Mouse (Mus musculus) heart, embryonic 12.5 days (tissue): Measurements from ENCODE around the gene Zfp593. TPM values are rescaled to one million over a fixed set of nuclear protein-coding genes. Genes with fewer than 3 reads are reported as not detected.

Source experiments
- ATAC-seq: fragments of 200-750 bp; cut with Nextera tagmentation; 2 replicates; pipeline ENCODE4 v1.8.0; 2017; ENCODE audit warnings: moderate TSS enrichment, moderate library complexity; ENCODE audit not compliant: insufficient number of reproducible peaks, low FRiP score
- H3K27ac ChIP-seq: fragments of 300-500 bp; sonication (generic); 2 replicates; pipeline ENCODE4 v1.5.1; 2016; ENCODE audit warnings: mild to moderate bottlenecking, moderate library complexity; ENCODE audit not compliant: poor library complexity, severe bottlenecking
- H3K27me3 ChIP-seq: fragments of 300-500 bp; sonication (generic); replicated peaks from 2 replicates; pipeline ENCODE4 v1.6.1; 2016; ENCODE audit warnings: mild to moderate bottlenecking, moderate library complexity
- H3K36me3 ChIP-seq: fragments of 300-500 bp; sonication (generic); 2 replicates; pipeline ENCODE4 v1.6.1; 2016; ENCODE audit warnings: mild to moderate bottlenecking, moderate library complexity
- H3K4me1 ChIP-seq: fragments of 300-500 bp; sonication (generic); replicated peaks from 2 replicates; pipeline ENCODE4 v1.6.1; 2016; ENCODE audit warnings: mild to moderate bottlenecking
- H3K4me2 ChIP-seq: fragments of 300-500 bp; sonication (generic); 2 replicates; pipeline ENCODE4 v1.6.1; 2016; ENCODE audit warnings: mild to moderate bottlenecking, moderate library complexity
- H3K4me3 ChIP-seq: fragments of 300-500 bp; sonication (generic); 2 replicates; pipeline ENCODE4 v1.5.1; 2016; ENCODE audit warnings: mild to moderate bottlenecking
- H3K9ac ChIP-seq: fragments of 300-500 bp; sonication (generic); 2 replicates; pipeline ENCODE4 v1.6.1; 2016; ENCODE audit warnings: mild to moderate bottlenecking, moderate library complexity
- H3K9me3 ChIP-seq: fragments of 300-500 bp; sonication (generic); replicated peaks from 2 replicates; pipeline ENCODE4 v1.6.1; 2016; ENCODE audit warnings: mild to moderate bottlenecking, moderate library complexity
- WGBS: fragments of 180-500 bp; shearing (Covaris S2); methylation state at CpG from one replicate; pipeline ENCODE4 v1.1.7; 2016; 5-methylcytosine and 5-hydroxymethylcytosine counted together
- polyA plus RNA-seq: library from polyadenylated mRNA; unstranded; fragments of >200 nt; fragmentation: Nextera tagmentation; extraction: Ambion mirVana; gene quantifications from 2 replicates; pipeline ENCODE4 v1.2.1, GENCODE M21; 2016

Gene Zfp593
- polyA plus RNA-seq, 1 experiment from 2014 or later: 12.3 TPM

GRCm38 (mm10) chr4:134222793-134223600 is 22.4 kb downstream of the Zfp593 start:
- 57% methylated on average over 11 of the region's 11 CpGs for WGBS
- Histone ChIP-seq H3K27ac (no peak overlapping the region), H3K4me1 (no peaks in the 10 kb centered on the region), H3K9ac (no peak overlapping the region), H3K4me3 (no peak overlapping the region), H3K9me3 (no peaks in the 10 kb centered on the region), H3K4me2 (no peak overlapping the region), H3K36me3 (no peaks in the 10 kb centered on the region), H3K27me3 (0 out of 2 replicates have a peak, but pooled peaks cover 5% of the 10 kb centered on the region)
- ATAC-seq: no peak

GRCm38 (mm10) chr4:134206488-134207053 is 38.8 kb downstream of the Zfp593 start:
- ATAC-seq: no peak
- Histone ChIP-seq H3K27me3 (peaks cover 13% of the 10 kb centered on the region), H3K9me3 (no peaks in the 10 kb centered on the region), H3K27ac (no peak overlapping the region), H3K36me3 (no peaks in the 10 kb centered on the region), H3K4me2 (no peak overlapping the region), H3K9ac (no peak overlapping the region), H3K4me3 (no peak overlapping the region), H3K4me1 (peaks cover 9% of the 10 kb centered on the region)
- 61% methylated on average over 6 of the region's 6 CpGs for WGBS

- H3K36me3 ChIP-seq: no peaks in the 10 kb centered on the region
- WGBS: 77% methylated on average over 17 of the region's 17 CpGs
- peaks cover 2% of the 10 kb centered on the region; the same call in 1 of the 2 replicates for H3K27me3 ChIP-seq
- peaks cover 2% of the 10 kb centered on the region for H3K4me1 ChIP-seq
- H3K27ac ChIP-seq: no peak overlapping the region
- H3K9me3 ChIP-seq: no peaks in the 10 kb centered on the region
- no peak overlapping the region for H3K9ac ChIP-seq
- ATAC-seq: no peak
- H3K4me2 ChIP-seq: no peak overlapping the region
- no peak overlapping the region for H3K4me3 ChIP-seq
Measured at GRCm38 (mm10) chr4:134203340-134203896, 42.0 kb downstream of the Zfp593 start.

GRCm38 (mm10) chr4:134202904-134203303 is 42.5 kb downstream of the Zfp593 start, which contains the start of gene Gm7534:
TSS of gene Gm7534 (minus strand) at chr4:134203004.
- WGBS: 79% methylated on average over 4 of the region's 4 CpGs
- Histone ChIP-seq H3K4me3 (no peak within 1 kb of the TSS), H3K27ac (no peak within 1 kb of the TSS), H3K4me2 (no peak within 1 kb of the TSS), H3K9ac (no peak within 1 kb of the TSS), H3K27me3 (no peaks in the 10 kb centered on the region), H3K36me3 (no peaks in the 10 kb centered on the region), H3K4me1 (no peaks in the 10 kb centered on the region), H3K9me3 (no peaks in the 10 kb centered on the region)
- no peak for ATAC-seq

GRCm38 (mm10) chr4:134199371-134199770 is 46.0 kb downstream of the Zfp593 start:
- Histone ChIP-seq H3K4me2 (no peak overlapping the region), H3K9ac (no peak overlapping the region), H3K9me3 (no peaks in the 10 kb centered on the region), H3K4me1 (no peaks in the 10 kb centered on the region), H3K36me3 (no peaks in the 10 kb centered on the region), H3K27ac (no peak overlapping the region), H3K4me3 (no peak overlapping the region), H3K27me3 (no peaks in the 10 kb centered on the region)
- WGBS: 66% methylated on average over 2 of the region's 2 CpGs
- ATAC-seq: no peak

Other genes with a start within 250 kb of the Zfp593 start
- 30.5 and 33.3 TPM in 2 replicates for gene Dhdds, start 244.7 kb downstream of the Zfp593 start, polyA plus RNA-seq
- 0.64 and 0.99 TPM in 2 replicates for gene Lin28a, start 226.8 kb downstream of the Zfp593 start, polyA plus RNA-seq
- gene Zfp683, start 191.8 kb downstream of the Zfp593 start, polyA plus RNA-seq: not detected in 2 replicates
- gene Crybg2, start 184.8 kb downstream of the Zfp593 start, polyA plus RNA-seq: 0.41 and 0.51 TPM in 2 replicates
- 4.3 and 5.7 TPM in 2 replicates for gene Cd52, start 150.5 kb downstream of the Zfp593 start, polyA plus RNA-seq
- gene Ubxn11, start 143.0 kb downstream of the Zfp593 start, polyA plus RNA-seq: 2.2 and 2.7 TPM in 2 replicates
- 179 and 190 TPM in 2 replicates for gene Sh3bgrl3, start 116.8 kb downstream of the Zfp593 start, polyA plus RNA-seq
- 29.5 and 30.1 TPM in 2 replicates for gene Cep85, start 58.5 kb downstream of the Zfp593 start, polyA plus RNA-seq
- not detected in 2 replicates for gene Gm7534, start 42.6 kb downstream of the Zfp593 start, polyA plus RNA-seq
- gene Catsper4, start 18.2 kb downstream of the Zfp593 start, polyA plus RNA-seq: not detected in 2 replicates
- 0.61 and 1.4 TPM in 2 replicates for gene Cnksr1, start 7.2 kb downstream of the Zfp593 start, polyA plus RNA-seq
- gene E130218I03Rik, start 1.9 kb downstream of the Zfp593 start, polyA plus RNA-seq: 0.23 and 0.51 TPM in 2 replicates
- gene Gm30191, start 1.3 kb upstream of the Zfp593 start, polyA plus RNA-seq: not detected in 2 replicates
- gene Grrp1, start 8.5 kb upstream of the Zfp593 start, polyA plus RNA-seq: 4.5 TPM in 2 replicates
- 14.9 and 18.1 TPM in 2 replicates for gene Pdik1l, start 42.3 kb upstream of the Zfp593 start, polyA plus RNA-seq
- gene Trim63, start 69.5 kb upstream of the Zfp593 start, polyA plus RNA-seq: 90.7 and 93.9 TPM in 2 replicates
- 0.42 and 0.44 TPM in 2 replicates for gene Slc30a2, start 97.6 kb upstream of the Zfp593 start, polyA plus RNA-seq
- 3.1 TPM in 2 replicates for gene Extl1, start 138.3 kb upstream of the Zfp593 start, polyA plus RNA-seq
- gene Pafah2, start 150.7 kb upstream of the Zfp593 start, polyA plus RNA-seq: 10.1 and 10.7 TPM in 2 replicates
- 924 and 950 TPM in 2 replicates for gene Stmn1, start 222.7 kb upstream of the Zfp593 start, polyA plus RNA-seq